Mouse (Mus musculus) stomach, postnatal 0 days (tissue): Measurements from ENCODE around the gene Dhrs9.

Source experiments
- CTCF ChIP-seq: IDR thresholded peaks from 2 replicates; pipeline ENCODE4 v1.5.1; 2016; ENCODE audit warnings: antibody characterized with exemption, low read depth, mild to moderate bottlenecking, moderate library complexity
- EP300 ChIP-seq: optimal IDR thresholded peaks from 2 replicates; pipeline ENCODE3; 2016; ENCODE audit warnings: antibody characterized with exemption

DNA sequence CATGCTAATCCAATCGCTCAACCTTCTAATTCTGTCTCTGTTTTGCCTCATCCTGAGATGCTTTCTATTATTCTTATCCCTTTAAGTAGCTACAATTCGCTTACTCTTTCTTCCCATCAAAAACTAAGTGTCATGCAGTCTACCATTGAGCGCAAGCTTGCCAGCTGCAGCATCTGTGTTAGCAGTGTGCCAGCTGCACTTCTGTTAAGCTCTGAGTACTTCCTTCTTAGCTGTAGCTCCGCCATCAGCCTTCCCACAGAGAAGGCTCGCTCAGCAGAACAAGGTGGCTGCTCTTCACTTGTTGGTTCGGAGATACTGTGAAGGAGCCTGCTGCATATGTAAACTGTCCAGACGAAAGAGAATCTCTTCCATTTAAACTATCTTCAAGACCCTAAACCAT lies 22.1 kb downstream of the Dhrs9 start:
- TF ChIP-seq CTCF (no peak), EP300 (no peak)
